Mouse (Mus musculus) limb, embryonic 11.5 days (tissue): ENCODE data around the gene Spns2. TPM values are rescaled to one million over a fixed set of nuclear protein-coding genes. Genes with fewer than 3 reads are reported as not detected.

ENCODE experiments used
- ATAC-seq: fragments of 200-750 bp; cut with Nextera tagmentation; 2 replicates; pipeline ENCODE4 v1.8.0; 2017; ENCODE audit warnings: low read depth; ENCODE audit not compliant: insufficient number of reproducible peaks, low FRiP score, low TSS enrichment
- DNase-seq: peaks from one replicate; pipeline ENCODE4 v3.0.0-alpha.2; 2015; ENCODE audit warnings: low spot score
- H3K27ac ChIP-seq: fragments of 300-500 bp; sonication (generic); replicated peaks from 2 replicates; pipeline ENCODE4 v1.5.1; 2014; ENCODE audit warnings: low read depth, mild to moderate bottlenecking, low read length
- H3K27me3 ChIP-seq: fragments of 300-500 bp; sonication (generic); 2 replicates; pipeline ENCODE4 v1.6.1; 2014; ENCODE audit warnings: mild to moderate bottlenecking, low read length, mixed read lengths; ENCODE audit not compliant: control insufficient read depth, insufficient read depth
- H3K36me3 ChIP-seq: fragments of 300-500 bp; sonication (generic); 2 replicates; pipeline ENCODE4 v1.6.1; 2014; ENCODE audit warnings: mild to moderate bottlenecking, low read length, moderate library complexity, mixed read lengths; ENCODE audit not compliant: control insufficient read depth, insufficient read depth
- H3K4me1 ChIP-seq: fragments of 300-500 bp; sonication (generic); 2 replicates; pipeline ENCODE4 v1.6.1; 2014; ENCODE audit warnings: low read length, mixed read lengths; ENCODE audit not compliant: control insufficient read depth, insufficient read depth
- H3K4me2 ChIP-seq: fragments of 300-500 bp; sonication (generic); 2 replicates; pipeline ENCODE4 v1.6.1; 2014; ENCODE audit warnings: low read depth, mild to moderate bottlenecking, moderate library complexity; ENCODE audit not compliant: severe bottlenecking
- H3K4me3 ChIP-seq: fragments of 300-500 bp; sonication (generic); 2 replicates; pipeline ENCODE4 v1.5.1; 2014; ENCODE audit warnings: low read depth, low read length
- H3K9ac ChIP-seq: fragments of 300-500 bp; sonication (generic); 2 replicates; pipeline ENCODE4 v1.6.1; 2014; ENCODE audit warnings: mild to moderate bottlenecking, low read length
- H3K9me3 ChIP-seq: fragments of 300-500 bp; sonication (generic); 2 replicates; pipeline ENCODE4 v1.6.1; 2016; ENCODE audit warnings: low read length; ENCODE audit not compliant: control insufficient read depth
- WGBS: fragments of 180-500 bp; shearing (Covaris S2); extraction: QIAGEN DNeasy Blood & Tissue Kit; methylation state at CpG from one replicate; pipeline ENCODE4 v1.1.7; 2014; 5-methylcytosine and 5-hydroxymethylcytosine counted together
- polyA plus RNA-seq: library from polyadenylated mRNA; unstranded; fragments of >200 nt; fragmentation: Nextera tagmentation; extraction: Ambion mirVana; gene quantifications from 2 replicates; pipeline ENCODE4 v1.2.1, GENCODE M21; 2014

Gene Spns2
- polyA plus RNA-seq, 1 experiment from 2014 or later = 2.1 TPM

GRCm38 (mm10) chr11:72507651-72508050 is 17.9 kb upstream of the Spns2 start:
- DNase-seq (no peak), ATAC-seq (no peak)
- Histone ChIP-seq H3K4me2 (no peak overlapping the region), H3K27me3 (0 out of 2 replicates have a peak, but pooled peaks cover 2% of the 10 kb centered on the region), H3K36me3 (no peaks in the 10 kb centered on the region), H3K4me3 (no peak overlapping the region), H3K9ac (no peak overlapping the region), H3K27ac (no peak overlapping the region), H3K4me1 (no peaks in the 10 kb centered on the region), H3K9me3 (no peaks in the 10 kb centered on the region)

GRCm38 (mm10) chr11:72504016-72504797 is 14.5 kb upstream of the Spns2 start:
- no peaks in the 10 kb centered on the region for H3K36me3 ChIP-seq
- H3K4me3 ChIP-seq = no peak overlapping the region
- no peak for ATAC-seq
- no peak overlapping the region for H3K9ac ChIP-seq
- no peak overlapping the region for H3K27ac ChIP-seq
- H3K27me3 ChIP-seq = 0 out of 2 replicates have a peak, but pooled peaks cover under 1% of the 10 kb centered on the region
- WGBS = 72% methylated on average over 10 of the region's 10 CpGs
- DNase-seq = no peak
- no peak overlapping the region for H3K4me2 ChIP-seq
- H3K4me1 ChIP-seq = 0 out of 2 replicates have a peak, but pooled peaks cover 2% of the 10 kb centered on the region
- H3K9me3 ChIP-seq = no peaks in the 10 kb centered on the region

- Histone ChIP-seq H3K9ac (no peak overlapping the region), H3K4me1 (0 out of 2 replicates have a peak, but pooled peaks cover 2% of the 10 kb centered on the region), H3K4me3 (no peak overlapping the region), H3K27ac (no peak overlapping the region), H3K27me3 (no peaks in the 10 kb centered on the region), H3K36me3 (no peaks in the 10 kb centered on the region), H3K9me3 (no peaks in the 10 kb centered on the region), H3K4me2 (no peak overlapping the region)
- no peak for DNase-seq
- 34% methylated on average over 5 of the region's 5 CpGs for WGBS
- no peak for ATAC-seq
These were observed 13.8 kb upstream of the Spns2 start for GRCm38 (mm10) chr11:72503501-72503921.

GRCm38 (mm10) chr11:72502236-72502635 is 12.5 kb upstream of the Spns2 start:
- Histone ChIP-seq H3K4me2 (no peak overlapping the region), H3K9me3 (no peaks in the 10 kb centered on the region), H3K4me3 (no peak overlapping the region), H3K36me3 (no peaks in the 10 kb centered on the region), H3K9ac (no peak overlapping the region), H3K4me1 (0 out of 2 replicates have a peak, but pooled peaks cover 2% of the 10 kb centered on the region), H3K27ac (no peak overlapping the region), H3K27me3 (no peaks in the 10 kb centered on the region)
- ATAC-seq (no peak), DNase-seq (no peak)
- WGBS = 28% methylated on average over 8 of the region's 8 CpGs

GRCm38 (mm10) chr11:72501426-72502002 is 11.8 kb upstream of the Spns2 start:
- Histone ChIP-seq H3K27ac (no peak overlapping the region), H3K4me2 (no peak overlapping the region)

GRCm38 (mm10) chr11:72500139-72500538 is 10.4 kb upstream of the Spns2 start:
- Histone ChIP-seq H3K4me2 (no peak overlapping the region), H3K36me3 (no peaks in the 10 kb centered on the region), H3K9ac (no peak overlapping the region), H3K9me3 (no peaks in the 10 kb centered on the region), H3K4me3 (no peak overlapping the region), H3K4me1 (0 out of 2 replicates have a peak, but pooled peaks cover 2% of the 10 kb centered on the region), H3K27me3 (no peaks in the 10 kb centered on the region), H3K27ac (no peak overlapping the region)
- ATAC-seq (no peak), DNase-seq (no peak)
- 89% methylated on average over 4 of the region's 4 CpGs for WGBS

More at GRCm38 (mm10) chr11:72501426-72502002, 11.8 kb upstream of the Spns2 start:
- no peaks in the 10 kb centered on the region for H3K36me3 ChIP-seq
- WGBS = 22% methylated on average over 5 of the region's 5 CpGs
- 0 out of 2 replicates have a peak, but pooled peaks cover 2% of the 10 kb centered on the region for H3K4me1 ChIP-seq
- H3K9me3 ChIP-seq = no peaks in the 10 kb centered on the region
- DNase-seq (no peak), ATAC-seq (no peak)
- no peak overlapping the region for H3K9ac ChIP-seq
- no peaks in the 10 kb centered on the region for H3K27me3 ChIP-seq
- no peak overlapping the region for H3K4me3 ChIP-seq

- Histone ChIP-seq H3K4me1 (0 out of 2 replicates have a peak, but pooled peaks cover 2% of the 10 kb centered on the region), H3K4me2 (no peak overlapping the region), H3K27ac (no peak overlapping the region), H3K27me3 (no peaks in the 10 kb centered on the region), H3K36me3 (no peaks in the 10 kb centered on the region), H3K9ac (no peak overlapping the region), H3K4me3 (no peak overlapping the region), H3K9me3 (no peaks in the 10 kb centered on the region)
- no peak for ATAC-seq
- DNase-seq = no peak
- WGBS = 19% methylated on average over 4 of the region's 4 CpGs
These were observed 7.7 kb upstream of the Spns2 start for GRCm38 (mm10) chr11:72497367-72497766.

- DNase-seq = no peak
- H3K4me1 ChIP-seq = 0 out of 2 replicates have a peak, but pooled peaks cover 2% of the 10 kb centered on the region
- no peak overlapping the region for H3K4me3 ChIP-seq
- no peaks in the 10 kb centered on the region for H3K27me3 ChIP-seq
- WGBS = 59% methylated on average over 1 of the region's 1 CpGs
- no peaks in the 10 kb centered on the region for H3K36me3 ChIP-seq
- no peaks in the 10 kb centered on the region for H3K9me3 ChIP-seq
- H3K9ac ChIP-seq = no peak overlapping the region
- no peak overlapping the region for H3K27ac ChIP-seq
- ATAC-seq = no peak
- H3K4me2 ChIP-seq = no peak overlapping the region
These were observed 7.1 kb upstream of the Spns2 start for GRCm38 (mm10) chr11:72496775-72497174.
